1 mouse cellular context compared by ENCODE assay signal in genomic region chr7:30634621-30635020, GRCm38 (mm10).
A peak's percentile ranks its signal among the peaks of the same experiment; 100 is the strongest.
TF ChIP-seq lines count a peak whose summit lies in the region.

No protein-coding gene starts in this region.

TF ChIP-seq in MEL, 35 proteins besides CTCF, POLR2A, EP300 and RAD21 (continued from another document):
- TF ChIP-seq ZMIZ1 (IDR thresholded peaks at IDR 0.05; ENCODE audit: low read depth, low read length) (no peak), NELFE (IDR thresholded peaks at IDR 0.05; ENCODE audit: low read depth, low read length) (no peak), ZC3H11A (IDR thresholded peaks at IDR 0.05; ENCODE audit: low read depth, low read length) (peak; percentile 36), RCOR1 (IDR thresholded peaks at IDR 0.05; ENCODE audit: low read depth, low read length) (no peak), USF1 (IDR thresholded peaks at IDR 0.05; ENCODE audit: low read depth, low read length) (no peak), ELF1 (IDR thresholded peaks at IDR 0.05; ENCODE audit: low read depth, low read length) (no peak), CHD1 (IDR thresholded peaks at IDR 0.05; ENCODE audit: low read depth, low read length) (no peak), MYB (IDR thresholded peaks at IDR 0.05; ENCODE audit: low read depth, low read length) (no peak), MAZ (IDR thresholded peaks at IDR 0.05; ENCODE audit: low read depth, low read length) (no peak), POLR2AphosphoS2 (IDR thresholded peaks at IDR 0.05; ENCODE audit: low read length) (no peak), ZKSCAN1 (IDR thresholded peaks at IDR 0.05; ENCODE audit: low read depth, low read length) (no peak), BHLHE40 (IDR thresholded peaks at IDR 0.05; ENCODE audit: borderline replicate concordance, low read depth, low read length) (no peak), ZNF384 (IDR thresholded peaks at IDR 0.05; ENCODE audit: low read depth, low read length) (no peak), GATA1 (IDR thresholded peaks at IDR 0.05; ENCODE audit: low read depth, low read length) (no peak), HCFC1 (IDR thresholded peaks at IDR 0.05; ENCODE audit: low read depth, low read length) (no peak), UBTF (IDR thresholded peaks at IDR 0.05; ENCODE audit: borderline replicate concordance, insufficient read depth, low read depth, low read length) (no peak), JUND (IDR thresholded peaks at IDR 0.05; ENCODE audit: low read depth, low read length) (no peak), CHD2 (IDR thresholded peaks at IDR 0.05; ENCODE audit: low read length) (no peak), SIN3A (IDR thresholded peaks at IDR 0.05; ENCODE audit: low read length) (0 out of 2 replicates have a peak, but pooled peaks have one; percentile 22), KAT2A (conservative IDR thresholded peaks at IDR 0.05; ENCODE audit: low read depth, low read length) (no peak), TAL1 (IDR thresholded peaks at IDR 0.05; ENCODE audit: low read length) (no peak), ETS1 (IDR thresholded peaks at IDR 0.05; ENCODE audit: low read depth, low read length) (no peak), USF2 (IDR thresholded peaks at IDR 0.05; ENCODE audit: borderline replicate concordance in 1 of 2, insufficient read depth in 1 of 2, low read depth in 1 of 2, low read length in 2 of 2) (no peak), MEF2A (IDR thresholded peaks at IDR 0.05; ENCODE audit: extremely low read depth, insufficient replicate concordance, low read depth, low read length, poor library complexity, severe bottlenecking) (no peak), GABPA (IDR thresholded peaks at IDR 0.05; ENCODE audit: low read depth, low read length) (no peak)
